Mouse (Mus musculus): ENCODE results near the gene Ilf3. TPM values are rescaled to one million over a fixed set of nuclear protein-coding genes. Genes with fewer than 3 reads are reported as not detected.
"Not testable (repeated sequence)": the region's sequence is repeated elsewhere in the genome, so short reads cannot be mapped to it uniquely, and the experiment has no call there.

Ilf3 gene
- 10 to 100 TPM; 47.3 to 86.4 (median 66.0) TPM for total RNA-seq (2022)

GRCm38 (mm10) chr9:21367357-21368111, at the start of gene Ilf3:
TSS of gene Ilf3 (plus strand) at chr9:21367871.
- peak; percentile 100 for DNase-seq

DNA sequence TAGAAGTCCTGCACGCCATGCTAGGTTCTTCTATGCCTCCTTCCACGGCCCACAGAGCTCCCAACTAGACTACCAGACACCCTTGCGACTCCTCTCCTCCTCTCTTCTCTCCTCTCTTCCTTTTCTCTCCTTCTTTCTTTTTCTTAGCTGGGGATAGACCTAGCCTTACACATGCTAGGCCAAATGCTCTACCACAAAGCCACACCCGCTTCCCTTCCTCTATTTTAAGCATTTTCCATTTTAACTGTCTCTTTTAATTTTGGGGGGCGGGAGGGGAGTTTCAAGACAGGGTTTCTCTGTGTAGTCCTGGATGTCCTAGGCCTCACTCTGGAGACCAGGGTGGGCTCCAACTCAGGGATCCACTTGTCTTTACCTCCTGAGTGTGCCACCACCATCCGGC, 48.9 kb upstream of the Ilf3 start:
- no peak for DNase-seq

DNA sequence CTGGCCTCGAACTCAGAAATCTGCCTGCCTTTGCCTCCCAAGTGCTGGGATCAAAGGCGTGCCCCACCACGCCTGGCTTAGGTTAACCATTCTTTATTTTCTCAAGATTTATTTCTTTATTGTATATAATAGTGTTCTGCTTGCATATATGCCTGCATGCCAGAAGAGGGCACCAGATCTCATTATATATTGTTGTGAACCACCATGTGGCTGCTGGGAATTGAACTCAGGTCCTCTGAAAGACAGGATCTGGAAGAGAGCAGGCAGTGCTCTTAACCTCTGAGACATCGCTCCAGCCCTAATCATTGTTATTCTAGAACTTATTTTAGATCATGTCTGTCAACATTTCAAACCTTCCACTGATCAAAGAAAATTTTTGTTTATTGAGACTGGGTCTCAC, 48.2 kb upstream of the Ilf3 start:
- DNase-seq = no peak

GRCm38 (mm10) chr9:21320280-21320618, 47.4 kb upstream of the Ilf3 start:
- no peak for DNase-seq

DNA sequence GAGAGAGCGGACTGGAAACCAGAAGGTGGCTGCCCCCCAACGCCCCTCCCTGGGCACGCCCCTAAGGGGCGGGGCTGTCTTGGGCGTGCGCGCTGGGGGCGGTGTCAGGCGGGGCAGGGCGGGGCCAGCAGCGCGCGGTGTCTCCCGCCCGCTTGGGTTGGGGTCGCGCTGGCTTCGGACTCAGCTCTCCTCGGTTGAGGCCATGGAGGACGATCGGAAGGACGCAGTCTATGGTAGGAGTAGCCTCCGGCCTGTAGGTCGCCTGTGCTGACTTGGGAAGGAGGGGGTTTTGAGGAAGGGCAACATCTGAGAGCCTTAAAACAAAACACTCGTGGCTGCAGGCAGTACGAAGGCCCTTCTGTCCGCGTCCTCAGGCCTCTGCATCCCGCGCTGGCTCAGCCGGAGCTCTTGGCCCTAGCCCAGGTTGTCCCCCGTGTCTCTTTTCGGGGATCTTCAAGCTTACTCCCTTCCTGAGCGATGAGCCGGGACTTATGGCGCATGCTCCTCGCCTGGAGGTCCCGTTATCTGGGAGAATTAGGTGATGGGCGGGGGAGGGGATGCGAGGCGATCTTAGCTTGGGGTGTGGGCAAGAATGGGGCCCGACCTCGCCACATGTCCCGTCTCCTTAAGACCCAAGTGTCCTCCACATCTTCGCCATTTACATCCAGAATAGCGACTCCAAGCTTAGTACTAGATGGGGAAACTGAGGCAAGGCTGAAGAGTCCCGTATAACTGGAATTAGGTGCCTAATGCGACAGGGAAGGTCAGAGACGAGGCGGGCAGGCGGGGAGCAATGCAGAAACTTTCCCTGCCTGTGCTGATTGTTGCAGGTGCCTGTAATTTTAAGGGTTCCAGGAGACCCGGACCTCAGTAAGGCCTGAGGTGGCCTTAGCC, 46.8 kb upstream of the Ilf3 start, which contains the start of gene Slc44a2:
Slc44a2 (plus strand) TSS at position 80 of the 894 bp plus-strand sequence.
- DNase-seq = peak; percentile 78

DNA sequence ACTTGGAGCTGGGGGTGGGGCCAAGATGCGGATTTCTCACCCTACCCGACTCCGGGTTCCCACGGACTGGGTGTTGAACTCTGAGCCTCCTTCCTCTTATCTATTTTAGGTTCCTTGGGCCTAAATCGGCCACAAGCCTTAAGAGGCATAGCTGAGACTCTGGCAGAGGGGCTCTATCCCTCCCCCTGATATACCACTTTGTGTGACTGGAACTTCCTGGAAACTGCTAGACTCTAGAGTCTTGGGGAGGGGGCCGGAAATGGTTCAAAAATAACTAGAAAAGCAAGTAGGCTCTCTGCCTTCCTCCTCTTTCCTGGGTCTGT, 46.2 kb upstream of the Ilf3 start:
- DNase-seq = no peak

- no peak for DNase-seq
These were observed 45.3 kb upstream of the Ilf3 start for GRCm38 (mm10) chr9:21322211-21322916.

DNA sequence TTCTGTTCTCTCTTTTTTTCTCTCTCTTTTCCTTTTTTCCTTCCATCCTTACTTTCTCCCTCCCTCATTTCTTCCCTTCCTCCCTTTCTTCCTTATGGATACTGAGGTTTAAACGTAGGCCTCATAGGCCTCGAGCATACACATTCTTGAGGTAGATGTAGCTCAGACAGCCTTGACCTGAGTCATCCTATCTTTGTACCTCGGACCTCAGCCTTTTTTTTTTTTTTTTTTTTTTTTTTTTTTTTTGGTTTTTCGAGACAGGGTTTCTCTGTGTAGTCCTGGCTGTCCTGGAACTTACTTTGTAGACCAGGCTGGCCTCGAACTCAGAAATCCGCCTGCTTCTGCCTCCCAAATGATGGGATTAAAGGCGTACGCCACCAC, 44.8 kb upstream of the Ilf3 start:
- not testable (repeated sequence) for DNase-seq

DNA sequence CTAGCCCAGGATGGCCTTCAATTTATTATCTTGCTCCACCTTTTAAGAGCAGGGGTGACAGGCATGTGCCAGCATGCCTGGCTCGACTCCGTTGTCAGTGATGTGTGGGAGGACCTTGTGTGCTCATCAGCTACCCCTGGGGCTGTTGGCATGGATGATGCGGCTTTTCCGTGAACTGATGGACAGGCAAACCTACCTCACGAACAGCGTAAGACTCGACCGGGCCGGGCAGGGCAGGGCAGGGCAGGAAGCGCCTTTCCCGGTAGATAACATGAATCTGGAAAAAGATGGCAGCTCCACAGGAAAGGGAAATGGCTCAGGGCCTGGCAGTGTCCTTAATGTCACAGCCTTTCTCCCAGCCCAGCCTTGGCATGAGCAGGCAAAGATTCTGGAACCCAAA, 43.4 kb upstream of the Ilf3 start:
- peak; percentile 20 for DNase-seq

GRCm38 (mm10) chr9:21327569-21327968, 40.1 kb upstream of the Ilf3 start:
- no peak for DNase-seq

- DNase-seq = no peak
These were observed 39.6 kb upstream of the Ilf3 start for GRCm38 (mm10) chr9:21328041-21328440.

GRCm38 (mm10) chr9:21329041-21329440, 38.6 kb upstream of the Ilf3 start:
- no peak for DNase-seq

DNA sequence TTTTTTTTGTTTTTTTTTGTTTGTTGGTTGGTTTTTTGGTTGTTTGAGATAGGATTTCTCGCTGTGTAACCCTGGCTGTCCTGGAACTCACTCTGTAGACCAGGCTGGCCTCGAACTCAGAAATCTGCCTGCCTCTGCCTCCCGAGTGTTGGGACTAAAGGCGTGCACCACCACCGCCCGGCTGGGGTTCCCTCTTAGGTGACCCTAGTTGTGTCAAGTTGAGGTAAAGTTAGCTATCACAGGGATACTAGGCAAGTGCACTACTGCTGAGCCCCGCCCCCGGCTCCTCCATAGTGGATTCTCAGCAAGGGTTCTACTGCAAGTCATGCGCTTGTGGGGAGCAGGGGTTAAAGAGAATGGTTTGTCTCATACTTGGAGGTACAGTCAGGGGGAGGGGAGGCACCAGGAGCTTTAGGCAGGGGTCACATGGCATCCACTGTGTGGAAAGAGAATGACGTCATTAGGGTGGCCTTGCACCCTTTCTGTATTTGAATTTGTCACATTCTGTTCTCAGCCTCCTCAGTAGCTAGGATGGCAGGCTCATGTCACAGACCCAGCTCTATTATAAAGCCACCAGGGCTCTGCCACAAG, 37.9 kb upstream of the Ilf3 start:
- peak; percentile 27 for DNase-seq

GRCm38 (mm10) chr9:21331365-21332140, 36.1 kb upstream of the Ilf3 start:
- no peak for DNase-seq

- no peak for DNase-seq
These were observed 35.3 kb upstream of the Ilf3 start for GRCm38 (mm10) chr9:21332161-21333061.

- no peak for DNase-seq
These were observed 34.1 kb upstream of the Ilf3 start for GRCm38 (mm10) chr9:21333523-21333922.

- DNase-seq = no peak
These were observed 32.9 kb upstream of the Ilf3 start for GRCm38 (mm10) chr9:21334747-21335146.

GRCm38 (mm10) chr9:21335391-21335790, 32.3 kb upstream of the Ilf3 start:
- DNase-seq = no peak

GRCm38 (mm10) chr9:21336491-21336890, 31.2 kb upstream of the Ilf3 start:
- no peak for DNase-seq

DNA sequence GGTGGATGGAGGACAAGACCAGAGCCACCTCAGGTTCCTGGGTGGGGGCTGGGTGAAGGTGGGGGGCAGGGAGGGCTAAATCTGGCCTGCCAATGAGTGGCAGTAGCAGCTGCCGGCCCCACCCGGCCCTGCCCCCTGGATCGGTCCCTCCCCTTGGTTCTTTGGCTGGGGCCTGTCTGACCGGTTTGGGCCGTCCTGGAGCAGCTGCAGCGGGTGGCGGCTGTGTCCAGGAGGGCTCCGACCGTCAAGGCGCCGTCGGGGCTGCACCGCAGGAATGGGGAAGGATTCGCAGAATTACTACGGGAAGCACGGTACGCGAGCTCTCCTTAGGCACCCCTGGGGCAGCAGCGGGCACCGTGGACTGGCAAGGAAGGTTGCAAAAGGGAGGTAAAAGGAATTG, 30.0 kb upstream of the Ilf3 start:
- DNase-seq = no peak

- DNase-seq = no peak
These were observed 27.3 kb upstream of the Ilf3 start for GRCm38 (mm10) chr9:21340411-21340810.
